Mouse (Mus musculus) Patski (cell line): ENCODE data around the gene Lyz1. TPM values are rescaled to one million over a fixed set of nuclear protein-coding genes. Genes with fewer than 3 reads are reported as not detected.
"Not testable (repeated sequence)": the region's sequence is repeated elsewhere in the genome, so short reads cannot be mapped to it uniquely, and the experiment has no call there.

Source experiments
- ATAC-seq: fragments of 100-300 bp; one replicate; pipeline ENCODE4 v1.8.0; 2021
- CTCF ChIA-PET: fragments of 350-600 bp; sonication (Branson Sonifier 250); formaldehyde crosslinking; loops from one replicate; lab custom pipeline; 2022; ENCODE audit warnings: inconsistent platforms; lab: Charles Lee
- POLR2A ChIA-PET: fragments of 350-600 bp; sonication (Branson Sonifier 250); formaldehyde crosslinking; loops from one replicate; lab custom pipeline; 2022; ENCODE audit warnings: antibody characterized with exemption, inconsistent platforms; lab: Charles Lee
- DNase-seq: peaks from one replicate; pipeline ENCODE4 v3.0.0-alpha.2; 2011; ENCODE audit warnings: low read depth, low spot score
- H3K27me3 ChIP-seq: fragments of 371-371 bp; one replicate; pipeline ENCODE4 v1.5.1; 2021
- CTCF ChIP-seq: fragments of 100-300 bp; IDR thresholded peaks from one replicate; pipeline ENCODE4 v1.5.1; 2021
- in situ Hi-C: fragments of 300-500 bp; cut with MboI; formaldehyde crosslinking; loops from 3 replicates; pipeline ENCODE4 v1.11.1; 2018; ENCODE audit warnings: low pct_unique_long_range_greater_than_20kb, mixed read lengths
- polyA plus RNA-seq: library from polyadenylated mRNA; unstranded; gene quantifications from one replicate; pipeline ENCODE4 v1.2.3, GENCODE M21; 2021

Gene Lyz1
- polyA plus RNA-seq, 1 experiment from 2014 or later: 0.06 TPM

DNA sequence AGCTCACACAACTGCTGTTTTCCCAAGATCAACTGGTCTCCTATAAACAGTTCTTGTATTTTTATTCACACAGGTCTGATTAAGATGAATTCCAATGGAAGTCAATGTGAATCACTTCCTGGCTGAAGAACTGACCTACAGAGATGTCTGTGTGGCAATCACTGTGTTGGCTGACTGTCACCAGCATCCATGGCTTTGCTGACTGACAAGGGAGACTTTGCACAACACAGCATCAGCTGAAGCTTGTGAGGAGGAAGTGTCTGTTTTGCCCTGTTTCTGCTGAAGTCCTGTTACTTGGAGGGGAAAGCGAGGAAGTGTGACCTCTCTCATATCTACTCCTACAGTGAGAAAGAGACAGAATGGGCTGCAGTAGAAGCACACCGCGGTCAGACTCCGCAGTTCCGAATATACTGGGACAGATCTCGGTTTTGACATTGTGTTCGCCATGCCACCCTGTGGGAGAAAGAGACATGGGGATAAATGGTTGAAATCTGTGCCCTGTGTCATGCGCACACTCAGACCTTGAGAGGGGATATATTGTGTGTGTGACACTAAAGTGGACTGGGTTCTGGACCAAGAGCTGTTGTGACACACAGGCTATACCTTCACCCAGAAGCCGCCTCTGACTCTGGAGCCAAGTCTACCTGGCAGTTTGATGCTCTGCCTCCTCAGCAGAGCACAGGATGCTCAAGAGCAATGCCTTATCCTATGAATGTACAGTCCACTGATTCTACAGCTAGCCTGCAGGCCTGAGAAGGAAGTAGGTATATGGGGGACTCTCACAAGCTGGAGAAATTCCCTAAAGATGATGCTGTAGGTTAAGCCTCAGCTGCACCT lies 4.3 kb downstream of the Lyz1 start:
- peaks cover 26% of the 10 kb centered on the region for H3K27me3 ChIP-seq
- CTCF ChIA-PET: no interaction called here
- no peak for ATAC-seq
- no peak for DNase-seq
- in situ Hi-C loops: no loop called here
- no peak for TF ChIP-seq CTCF
- POLR2A ChIA-PET: no interaction called here

DNA sequence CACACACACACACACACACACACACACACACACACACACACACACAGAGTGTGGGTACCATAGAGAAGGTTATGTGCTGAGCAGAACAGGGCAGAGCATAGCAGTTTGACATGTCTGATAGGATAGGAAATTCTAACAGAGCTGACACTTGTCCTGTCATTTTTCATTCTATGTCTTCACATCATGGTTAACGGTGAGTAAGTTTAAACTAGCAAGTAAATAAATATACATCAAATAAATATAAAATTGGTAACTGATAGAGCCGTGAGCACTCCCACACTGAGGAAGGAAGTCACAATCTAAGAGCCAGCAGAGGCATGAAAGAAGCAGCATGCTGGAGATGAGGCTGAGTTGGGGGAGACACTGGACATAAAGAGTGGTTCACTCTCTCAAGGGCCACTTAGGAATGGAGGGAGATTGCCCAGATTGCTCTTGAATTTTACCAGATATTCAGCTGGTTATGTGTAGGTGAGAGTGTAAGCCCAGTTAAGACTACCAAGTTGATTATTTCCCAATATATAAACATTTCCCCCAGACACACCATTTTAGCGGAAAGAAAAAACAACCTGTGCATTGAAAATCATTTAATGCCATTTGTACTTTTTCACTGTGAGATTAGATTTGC lies 5.3 kb downstream of the Lyz1 start:
- CTCF ChIA-PET: no interaction called here
- TF ChIP-seq CTCF: no peak
- ATAC-seq: no peak
- no peak for DNase-seq
- in situ Hi-C loops: no loop called here
- POLR2A ChIA-PET: no interaction called here
- H3K27me3 ChIP-seq: peaks cover 20% of the 10 kb centered on the region

DNA sequence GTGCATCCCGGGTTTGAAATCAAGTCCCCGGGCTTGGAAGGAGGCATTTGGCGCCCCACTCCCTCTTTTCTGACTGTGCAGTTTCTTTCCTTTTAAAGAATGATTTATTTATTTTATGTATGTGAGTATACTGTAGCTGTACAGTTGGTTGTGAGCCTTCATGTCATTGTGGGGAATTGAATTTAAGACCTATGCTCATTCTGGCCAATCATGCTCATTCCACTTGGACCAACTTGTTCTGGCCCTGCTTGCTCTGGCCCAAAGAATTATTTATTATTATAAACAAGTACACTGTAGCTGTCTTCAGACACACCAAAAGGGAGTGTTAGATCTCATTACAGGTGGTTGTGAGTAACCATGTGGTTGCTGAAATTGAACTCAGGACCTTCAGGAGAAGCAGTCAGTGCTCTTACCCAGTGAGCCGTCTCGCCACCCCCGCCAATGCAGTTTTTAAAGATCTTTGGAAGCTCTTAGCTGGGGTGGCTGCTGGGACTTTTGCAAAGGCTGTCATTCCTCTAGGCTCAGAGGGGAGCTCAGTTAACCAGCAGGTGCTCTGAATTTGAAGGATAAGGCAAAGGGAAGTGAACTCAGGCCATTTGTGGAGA lies 6.2 kb downstream of the Lyz1 start:
- CTCF ChIA-PET: interaction anchor here (1.1 kb wide), 1 partner anchor 9 kb away, joined by 4 read pairs; no protein-coding TSS in a partner anchor

DNA sequence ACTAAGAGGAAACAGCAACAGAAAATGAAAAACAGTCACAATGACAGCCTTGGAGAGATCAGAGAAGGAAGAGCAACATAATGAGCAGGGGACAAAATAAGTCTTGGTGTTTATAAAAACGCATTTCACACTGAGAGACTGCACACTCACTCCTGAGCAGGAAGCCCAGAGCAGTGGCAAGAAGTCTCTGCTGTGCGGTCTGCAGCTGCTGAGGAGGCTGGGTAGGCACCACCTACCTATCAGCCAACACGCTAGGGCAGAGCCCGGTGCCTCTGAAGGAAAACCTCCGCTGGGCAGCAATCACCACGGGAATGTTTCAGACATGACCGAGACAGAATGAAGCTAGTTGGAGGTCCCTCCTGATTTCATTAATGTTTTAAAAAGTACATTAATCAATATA lies 7.1 kb downstream of the Lyz1 start:
- POLR2A ChIA-PET, in situ Hi-C loops, DNase-seq, ATAC-seq: not testable (repeated sequence)
- H3K27me3 ChIP-seq: peaks cover 20% of the 10 kb centered on the region
- CTCF ChIA-PET: interaction anchor here (1.1 kb wide), 1 partner anchor 8 kb away, joined by 4 read pairs; no protein-coding TSS in a partner anchor

More for the DNA sequence above, 6.2 kb downstream of the Lyz1 start:
- in situ Hi-C loops: no loop called here
- DNase-seq (no peak), ATAC-seq (no peak)
- POLR2A ChIA-PET: no interaction called here
- peaks cover 20% of the 10 kb centered on the region for H3K27me3 ChIP-seq
- no peak for TF ChIP-seq CTCF

- ChIA-PET CTCF (interaction anchor here (1.4 kb wide), 1 partner anchor 69 kb away, joined by 4 read pairs; no protein-coding TSS in a partner anchor), POLR2A (no interaction called here)
- DNase-seq (no peak), ATAC-seq (no peak)
- in situ Hi-C loops: no loop called here
- TF ChIP-seq CTCF: no peak
- peaks cover 13% of the 10 kb centered on the region for H3K27me3 ChIP-seq
Observed at GRCm38 (mm10) chr10:117284578-117285520, 7.8 kb downstream of the Lyz1 start.

GRCm38 (mm10) chr10:117283871-117284577 lies 8.6 kb downstream of the Lyz1 start:
- ChIA-PET CTCF (interaction anchor here (1.4 kb wide), 1 partner anchor 68 kb away, joined by 4 read pairs; no protein-coding TSS in a partner anchor), POLR2A (no interaction called here)
- peaks cover 13% of the 10 kb centered on the region for H3K27me3 ChIP-seq
- in situ Hi-C loops: no loop called here
- no peak for TF ChIP-seq CTCF
- ATAC-seq (no peak), DNase-seq (no peak)

GRCm38 (mm10) chr10:117283196-117283595 lies 9.5 kb downstream of the Lyz1 start:
- POLR2A ChIA-PET, DNase-seq, in situ Hi-C loops, ATAC-seq: not testable (repeated sequence)
- CTCF ChIA-PET: interaction anchor here (1.1 kb wide), 1 partner anchor 17 kb away, joined by 3 read pairs; no protein-coding TSS in a partner anchor
- peaks cover 13% of the 10 kb centered on the region for H3K27me3 ChIP-seq

- ATAC-seq: no peak
- peaks cover 13% of the 10 kb centered on the region for H3K27me3 ChIP-seq
- no peak for TF ChIP-seq CTCF
- no peak for DNase-seq
- CTCF ChIA-PET: interaction anchor here (1.1 kb wide), 1 partner anchor 18 kb away, joined by 3 read pairs; no protein-coding TSS in a partner anchor
- in situ Hi-C loops: no loop called here
- POLR2A ChIA-PET: no interaction called here
Observed at GRCm38 (mm10) chr10:117282551-117282950, 10.1 kb downstream of the Lyz1 start.

DNA sequence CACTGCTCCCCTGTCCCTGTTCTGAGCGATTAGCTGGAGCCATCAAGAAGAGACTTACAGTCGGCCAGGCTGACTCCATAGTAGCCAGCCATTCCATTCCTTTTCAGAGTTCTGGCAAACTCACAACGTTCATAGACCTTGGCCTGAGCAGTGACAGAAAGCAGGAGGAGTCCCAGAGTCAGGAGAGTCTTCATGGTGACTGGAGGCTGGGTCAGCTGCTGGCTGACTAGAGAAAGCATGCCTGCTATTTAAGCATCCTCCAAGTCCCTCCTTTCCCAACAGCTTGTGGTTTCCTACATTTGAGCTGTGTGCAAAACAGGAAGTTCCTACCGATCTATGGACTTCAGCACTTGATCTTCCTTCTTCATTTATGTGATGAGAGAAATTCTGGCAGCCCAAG lies 10.6 kb downstream of the Lyz1 start, which contains the start of gene Lyz2:
Gene Lyz2 (minus strand): TSS at position 273 of the 400 bp plus-strand sequence.
- POLR2A ChIA-PET: no interaction called here
- H3K27me3 ChIP-seq: peaks cover 12% of the 10 kb centered on the region
- in situ Hi-C loops: no loop called here
- no peak for ATAC-seq
- CTCF ChIA-PET: interaction anchor here (1.1 kb wide), 1 partner anchor 18 kb away, joined by 3 read pairs; no protein-coding TSS in a partner anchor
- no peak for DNase-seq
- no peak for TF ChIP-seq CTCF
